Mouse (Mus musculus) hindbrain, postnatal 0 days (tissue): Measurements from ENCODE around the gene Gm20458. TPM values are rescaled to one million over a fixed set of nuclear protein-coding genes. Genes with fewer than 3 reads are reported as not detected.

Source experiments
- ATAC-seq: fragments of 200-750 bp; cut with Nextera tagmentation; 2 replicates; pipeline ENCODE4 v1.8.0; 2017; ENCODE audit warnings: mild to moderate bottlenecking, moderate TSS enrichment, moderate library complexity
- DNase-seq: peaks from one replicate; pipeline ENCODE4 v3.0.0-alpha.2; 2015; ENCODE audit warnings: low spot score
- H3K27ac ChIP-seq: fragments of 300-500 bp; sonication (generic); 2 replicates; pipeline ENCODE4 v1.5.1; 2014; ENCODE audit warnings: mild to moderate bottlenecking
- H3K27me3 ChIP-seq: fragments of 300-500 bp; sonication (generic); 2 replicates; pipeline ENCODE4 v1.6.1; 2014; ENCODE audit warnings: low read length, mixed read lengths; ENCODE audit not compliant: insufficient read depth
- H3K36me3 ChIP-seq: fragments of 300-500 bp; sonication (generic); 2 replicates; pipeline ENCODE4 v1.6.1; 2014; ENCODE audit warnings: low read length, mixed read lengths; ENCODE audit not compliant: insufficient read depth
- H3K4me1 ChIP-seq: fragments of 300-500 bp; sonication (generic); 2 replicates; pipeline ENCODE4 v1.6.1; 2014; ENCODE audit warnings: antibody characterized with exemption, low read length, mixed read lengths; ENCODE audit not compliant: insufficient read depth
- H3K4me2 ChIP-seq: fragments of 300-500 bp; sonication (generic); 2 replicates; pipeline ENCODE4 v1.6.1; 2014; ENCODE audit warnings: low read depth, mild to moderate bottlenecking, low read length, moderate library complexity, mixed read lengths
- H3K4me3 ChIP-seq: fragments of 300-500 bp; sonication (generic); 2 replicates; pipeline ENCODE4 v1.5.1; 2014; ENCODE audit warnings: low read length
- H3K9ac ChIP-seq: fragments of 300-500 bp; sonication (generic); replicated peaks from 2 replicates; pipeline ENCODE4 v1.6.1; 2014; ENCODE audit warnings: mild to moderate bottlenecking, low read length, moderate library complexity, mixed read lengths
- H3K9me3 ChIP-seq: fragments of 300-500 bp; sonication (generic); 2 replicates; pipeline ENCODE4 v1.6.1; 2016; ENCODE audit warnings: low read length, mixed read lengths
- CTCF ChIP-seq: IDR thresholded peaks from 2 replicates; pipeline ENCODE4 v1.5.1; 2016; ENCODE audit warnings: antibody characterized with exemption, control low read depth, low read depth
- WGBS: fragments of 180-500 bp; shearing (Covaris S2); extraction: QIAGEN DNeasy Blood & Tissue Kit; methylation state at CpG from one replicate; pipeline ENCODE4 v1.1.7; 2014; 5-methylcytosine and 5-hydroxymethylcytosine counted together
- polyA plus RNA-seq: library from polyadenylated mRNA; unstranded; fragments of >200 nt; fragmentation: Nextera tagmentation; extraction: Ambion mirVana; gene quantifications from 2 replicates; pipeline ENCODE4 v1.2.1, GENCODE M21; 2015
- total RNA-seq: library from RNA; depleted of rRNA; stranded (reverse); fragments of >200 nt; gene quantifications from 2 replicates; pipeline ENCODE4 v1.2.3, GENCODE M21; 2014; rRNA removed

Gene Gm20458
- total and polyA plus RNA-seq, 2 experiments from 2014 or later, result 9.6 to 34.4 TPM

GRCm38 (mm10) chr2:164523301-164523773 is 62.6 kb downstream of the Gm20458 start:
- Histone ChIP-seq H3K27ac (no peak overlapping the region), H3K4me2 (no peak overlapping the region), H3K4me3 (no peak overlapping the region), H3K27me3 (0 out of 2 replicates have a peak, but pooled peaks cover 3% of the 10 kb centered on the region), H3K9me3 (0 out of 2 replicates have a peak, but pooled peaks cover 2% of the 10 kb centered on the region), H3K36me3 (no peaks in the 10 kb centered on the region), H3K4me1 (no peaks in the 10 kb centered on the region), H3K9ac (no peak overlapping the region)
- DNase-seq, result no peak
- ATAC-seq, result no peak
- 78% methylated on average over 10 of the region's 10 CpGs for WGBS
- TF ChIP-seq CTCF, result no peak

DNA sequence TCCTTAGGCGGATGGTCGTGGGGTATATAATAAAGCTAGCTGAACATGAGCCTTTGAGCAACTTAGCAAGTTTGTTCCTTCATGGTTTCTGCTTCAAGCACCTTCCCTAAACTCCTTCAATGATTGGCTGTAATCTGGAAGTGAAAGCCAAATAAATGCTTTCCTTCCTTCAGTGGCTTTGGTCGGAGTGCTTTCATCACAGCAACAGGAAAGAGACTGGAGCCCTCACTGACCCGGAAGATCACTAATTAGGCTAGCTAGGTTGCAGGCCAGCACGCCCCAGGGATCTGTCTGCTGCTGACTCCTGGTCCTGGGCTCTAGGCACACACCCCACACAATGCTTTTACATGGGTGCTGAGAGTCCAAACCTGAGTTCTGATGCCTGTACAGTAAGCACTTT is 67.8 kb downstream of the Gm20458 start:
- H3K4me2 ChIP-seq, result no peak overlapping the region
- no peak overlapping the region for H3K27ac ChIP-seq
- no peak for TF ChIP-seq CTCF
- H3K4me1 ChIP-seq, result no peaks in the 10 kb centered on the region
- H3K4me3 ChIP-seq, result no peak overlapping the region
- H3K9me3 ChIP-seq, result no peaks in the 10 kb centered on the region
- no peak for DNase-seq
- no peaks in the 10 kb centered on the region for H3K27me3 ChIP-seq
- 75% methylated on average over 5 of the region's 5 CpGs for WGBS
- no peak overlapping the region for H3K9ac ChIP-seq
- H3K36me3 ChIP-seq, result no peaks in the 10 kb centered on the region
- no peak for ATAC-seq

- H3K4me2 ChIP-seq, result no peak overlapping the region
- WGBS, result 4% methylated on average over 3 of the region's 3 CpGs
- H3K9me3 ChIP-seq, result no peaks in the 10 kb centered on the region
Measured at GRCm38 (mm10) chr2:164531169-164531568, 70.4 kb downstream of the Gm20458 start.

GRCm38 (mm10) chr2:164534315-164534714 is 73.5 kb downstream of the Gm20458 start:
- Histone ChIP-seq H3K27ac (no peak overlapping the region), H3K4me3 (no peak overlapping the region), H3K27me3 (no peaks in the 10 kb centered on the region), H3K4me2 (no peak overlapping the region), H3K4me1 (no peaks in the 10 kb centered on the region), H3K36me3 (no peaks in the 10 kb centered on the region), H3K9ac (no peak overlapping the region), H3K9me3 (no peaks in the 10 kb centered on the region)
- ATAC-seq (no peak), DNase-seq (no peak)
- no peak for TF ChIP-seq CTCF
- WGBS, result 82% methylated on average over 10 of the region's 10 CpGs

More at GRCm38 (mm10) chr2:164531169-164531568, 70.4 kb downstream of the Gm20458 start:
- H3K9ac ChIP-seq, result no peak overlapping the region
- H3K27me3 ChIP-seq, result no peaks in the 10 kb centered on the region
- H3K4me3 ChIP-seq, result no peak overlapping the region
- H3K27ac ChIP-seq, result no peak overlapping the region
- H3K36me3 ChIP-seq, result no peaks in the 10 kb centered on the region
- no peaks in the 10 kb centered on the region for H3K4me1 ChIP-seq
- peak; percentile 49; the same call in 1 of the 2 replicates for ATAC-seq
- peak; percentile 84 for DNase-seq
- peak; percentile 98 for TF ChIP-seq CTCF

- no peaks in the 10 kb centered on the region for H3K36me3 ChIP-seq
- no peaks in the 10 kb centered on the region for H3K9me3 ChIP-seq
- no peak for TF ChIP-seq CTCF
- no peak for ATAC-seq
- H3K27me3 ChIP-seq, result no peaks in the 10 kb centered on the region
- H3K4me3 ChIP-seq, result no peak overlapping the region
- no peak overlapping the region for H3K4me2 ChIP-seq
- no peak for DNase-seq
- H3K27ac ChIP-seq, result no peak overlapping the region
- H3K9ac ChIP-seq, result no peak overlapping the region
- WGBS, result 83% methylated on average over 4 of the region's 4 CpGs
- no peaks in the 10 kb centered on the region for H3K4me1 ChIP-seq
Measured at GRCm38 (mm10) chr2:164537003-164537402, 76.2 kb downstream of the Gm20458 start.

Other genes starting within 250 kb of the Gm20458 start
- not detected in 2 replicates for gene Wfdc15b, start 239.3 kb upstream of the Gm20458 start, total RNA-seq
- not detected in 2 replicates for gene Wfdc15b, start 239.3 kb upstream of the Gm20458 start, polyA plus RNA-seq
- not detected in 2 replicates for gene Svs2, start 222.5 kb upstream of the Gm20458 start, total RNA-seq
- not detected in 2 replicates for gene Svs2, start 222.5 kb upstream of the Gm20458 start, polyA plus RNA-seq
- gene Svs3b, start 204.3 kb upstream of the Gm20458 start, total RNA-seq, result not detected in 2 replicates
- gene Svs3b, start 204.3 kb upstream of the Gm20458 start, polyA plus RNA-seq, result not detected in 2 replicates
- not detected in 2 replicates for gene Svs4, start 182.5 kb upstream of the Gm20458 start, total RNA-seq
- not detected in 2 replicates for gene Svs4, start 182.5 kb upstream of the Gm20458 start, polyA plus RNA-seq
- not detected in 2 replicates for gene Svs3a, start 171.7 kb upstream of the Gm20458 start, total RNA-seq
- gene Svs3a, start 171.7 kb upstream of the Gm20458 start, polyA plus RNA-seq, result not detected in 2 replicates
- not detected in 2 replicates for gene Svs6, start 144.2 kb upstream of the Gm20458 start, total RNA-seq
- gene Svs6, start 144.2 kb upstream of the Gm20458 start, polyA plus RNA-seq, result not detected in 2 replicates
- not detected in 2 replicates for gene Svs5, start 128.2 kb upstream of the Gm20458 start, total RNA-seq
- gene Svs5, start 128.2 kb upstream of the Gm20458 start, polyA plus RNA-seq, result not detected in 2 replicates
- gene Slpi, start 71.9 kb upstream of the Gm20458 start, total RNA-seq, result 4.3 TPM in 1 of 2 replicates, not detected in the other
- 0.40 and 0.82 TPM in 2 replicates for gene Slpi, start 71.9 kb upstream of the Gm20458 start, polyA plus RNA-seq
- gene Rbpjl, start 57.8 kb upstream of the Gm20458 start, total RNA-seq, result 0.22 TPM in 1 of 2 replicates, not detected in the other
- gene Rbpjl, start 57.8 kb upstream of the Gm20458 start, polyA plus RNA-seq, result 0.14 and 0.21 TPM in 2 replicates
- gene Matn4, start 55.8 kb upstream of the Gm20458 start, total RNA-seq, result 4.9 and 8.2 TPM in 2 replicates
- gene Matn4, start 55.8 kb upstream of the Gm20458 start, polyA plus RNA-seq, result 4.7 and 5.0 TPM in 2 replicates
- gene Sdc4, start 17.1 kb upstream of the Gm20458 start, total RNA-seq, result 31.1 and 34.1 TPM in 2 replicates
- gene Sdc4, start 17.1 kb upstream of the Gm20458 start, polyA plus RNA-seq, result 36.7 and 39.5 TPM in 2 replicates
- 165 and 315 TPM in 2 replicates for gene Sys1, start 4.0 kb upstream of the Gm20458 start, total RNA-seq
- 108 and 113 TPM in 2 replicates for gene Sys1, start 4.0 kb upstream of the Gm20458 start, polyA plus RNA-seq
- gene Trp53tg5, start 12.8 kb downstream of the Gm20458 start, total RNA-seq, result not detected in 2 replicates
- not detected in 2 replicates for gene Trp53tg5, start 12.8 kb downstream of the Gm20458 start, polyA plus RNA-seq
- 29.5 and 30.9 TPM in 2 replicates for gene Dbndd2, start 25.1 kb downstream of the Gm20458 start, total RNA-seq
- 37.2 and 38.0 TPM in 2 replicates for gene Dbndd2, start 25.1 kb downstream of the Gm20458 start, polyA plus RNA-seq
- gene Pigt, start 36.6 kb downstream of the Gm20458 start, total RNA-seq, result 118 and 134 TPM in 2 replicates
- 102 and 116 TPM in 2 replicates for gene Pigt, start 36.6 kb downstream of the Gm20458 start, polyA plus RNA-seq
- gene Wfdc2, start 101.4 kb downstream of the Gm20458 start, total RNA-seq, result 1.5 and 2.7 TPM in 2 replicates
- 3.1 and 4.5 TPM in 2 replicates for gene Wfdc2, start 101.4 kb downstream of the Gm20458 start, polyA plus RNA-seq
- not detected in 2 replicates for gene Spint3, start 112.5 kb downstream of the Gm20458 start, total RNA-seq
- not detected in 2 replicates for gene Spint3, start 112.5 kb downstream of the Gm20458 start, polyA plus RNA-seq
- gene Wfdc6a, start 124.5 kb downstream of the Gm20458 start, total RNA-seq, result 0.31 TPM in 1 of 2 replicates, not detected in the other
- gene Wfdc6a, start 124.5 kb downstream of the Gm20458 start, polyA plus RNA-seq, result 0.19 and 0.77 TPM in 2 replicates
- gene Eppin, start 132.6 kb downstream of the Gm20458 start, total RNA-seq, result not detected in 2 replicates
- not detected in 2 replicates for gene Eppin, start 132.6 kb downstream of the Gm20458 start, polyA plus RNA-seq
- not detected in 2 replicates for gene Wfdc6b, start 152.6 kb downstream of the Gm20458 start, total RNA-seq
- gene Wfdc6b, start 152.6 kb downstream of the Gm20458 start, polyA plus RNA-seq, result not detected in 2 replicates
- not detected in 2 replicates for gene Wfdc8, start 152.7 kb downstream of the Gm20458 start, total RNA-seq
- gene Wfdc8, start 152.7 kb downstream of the Gm20458 start, polyA plus RNA-seq, result not detected in 2 replicates
- not detected in 2 replicates for gene Wfdc16, start 177.8 kb downstream of the Gm20458 start, total RNA-seq
- gene Wfdc16, start 177.8 kb downstream of the Gm20458 start, polyA plus RNA-seq, result not detected in 2 replicates
- gene Wfdc10, start 195.1 kb downstream of the Gm20458 start, total RNA-seq, result not detected in 2 replicates
- 0.60 TPM in 1 of 2 replicates, not detected in the other for gene Wfdc10, start 195.1 kb downstream of the Gm20458 start, polyA plus RNA-seq
- not detected in 2 replicates for gene Wfdc9, start 195.6 kb downstream of the Gm20458 start, total RNA-seq
- not detected in 2 replicates for gene Wfdc9, start 195.6 kb downstream of the Gm20458 start, polyA plus RNA-seq
- gene Wfdc11, start 213.1 kb downstream of the Gm20458 start, total RNA-seq, result not detected in 2 replicates
- gene Wfdc11, start 213.1 kb downstream of the Gm20458 start, polyA plus RNA-seq, result not detected in 2 replicates
- gene Wfdc13, start 224.1 kb downstream of the Gm20458 start, total RNA-seq, result not detected in 2 replicates
- not detected in 2 replicates for gene Wfdc13, start 224.1 kb downstream of the Gm20458 start, polyA plus RNA-seq
- not detected in 2 replicates for gene Spint4, start 237.5 kb downstream of the Gm20458 start, total RNA-seq
- not detected in 2 replicates for gene Spint4, start 237.5 kb downstream of the Gm20458 start, polyA plus RNA-seq